Mouse (Mus musculus) midbrain, embryonic 11.5 days (tissue): ENCODE data around the gene Sbf1. TPM values are rescaled to one million over a fixed set of nuclear protein-coding genes. Genes with fewer than 3 reads are reported as not detected.

Source experiments
- microRNA-seq: library from miRNA; unstranded; fragments of <30 nt; microRNA quantifications from one replicate; pipeline ENCODE4, GENCODE M21; 2017
- polyA plus RNA-seq: library from polyadenylated mRNA; unstranded; fragments of >200 nt; fragmentation: Nextera tagmentation; extraction: Ambion mirVana; gene quantifications from 2 replicates; pipeline ENCODE4 v1.2.1, GENCODE M21; 2014

Gene Sbf1
- polyA plus RNA-seq, 1 experiment from 2014 or later = 53.3 TPM

Small RNAs within 50 kb of the gene (microRNA-seq; reads per million reads assigned to microRNA genes)
- 0.57 reads per million for gene Mir6959

Other genes with a start within 250 kb of the Sbf1 start
- gene Trabd, start 240.2 kb downstream of the Sbf1 start, polyA plus RNA-seq = 40.2 and 43.2 TPM in 2 replicates
- gene Selenoo, start 226.2 kb downstream of the Sbf1 start, polyA plus RNA-seq = 20.2 and 22.3 TPM in 2 replicates
- gene Tubgcp6, start 192.2 kb downstream of the Sbf1 start, polyA plus RNA-seq = 14.9 and 16.8 TPM in 2 replicates
- gene Hdac10, start 186.6 kb downstream of the Sbf1 start, polyA plus RNA-seq = 11.6 and 13.6 TPM in 2 replicates
- 21.3 and 27.0 TPM in 2 replicates for gene Mapk12, start 174.6 kb downstream of the Sbf1 start, polyA plus RNA-seq
- 34.9 and 40.6 TPM in 2 replicates for gene Mapk11, start 165.7 kb downstream of the Sbf1 start, polyA plus RNA-seq
- gene Plxnb2, start 134.5 kb downstream of the Sbf1 start, polyA plus RNA-seq = 97.5 and 115 TPM in 2 replicates
- 26.2 and 26.6 TPM in 2 replicates for gene Dennd6b, start 118.8 kb downstream of the Sbf1 start, polyA plus RNA-seq
- gene Ppp6r2, start 103.8 kb downstream of the Sbf1 start, polyA plus RNA-seq = 35.9 and 40.0 TPM in 2 replicates
- 0.12 TPM in 1 of 2 replicates, not detected in the other for gene Adm2, start 7.4 kb upstream of the Sbf1 start, polyA plus RNA-seq
- not detected in 2 replicates for gene Miox, start 19.1 kb upstream of the Sbf1 start, polyA plus RNA-seq
- 29.8 and 31.8 TPM in 2 replicates for gene Lmf2, start 40.3 kb upstream of the Sbf1 start, polyA plus RNA-seq
- gene Ncaph2, start 40.4 kb upstream of the Sbf1 start, polyA plus RNA-seq = 155 and 168 TPM in 2 replicates
- 5.8 and 6.0 TPM in 2 replicates for gene Sco2, start 58.5 kb upstream of the Sbf1 start, polyA plus RNA-seq
- 1.2 and 1.9 TPM in 2 replicates for gene Tymp, start 61.7 kb upstream of the Sbf1 start, polyA plus RNA-seq
- 0.26 and 0.64 TPM in 2 replicates for gene Odf3b, start 64.0 kb upstream of the Sbf1 start, polyA plus RNA-seq
- gene Klhdc7b, start 69.6 kb upstream of the Sbf1 start, polyA plus RNA-seq = not detected in 2 replicates
- not detected in 2 replicates for gene Syce3, start 95.2 kb upstream of the Sbf1 start, polyA plus RNA-seq
- gene Cpt1b, start 110.6 kb upstream of the Sbf1 start, polyA plus RNA-seq = 0.93 and 1.1 TPM in 2 replicates
- gene C730034F03Rik, start 114.3 kb upstream of the Sbf1 start, polyA plus RNA-seq = 1.9 and 2.4 TPM in 2 replicates
- not detected in 2 replicates for gene Gm44502, start 114.4 kb upstream of the Sbf1 start, polyA plus RNA-seq
- gene Chkb, start 114.6 kb upstream of the Sbf1 start, polyA plus RNA-seq = 48.3 and 49.6 TPM in 2 replicates
- gene Mapk8ip2, start 138.6 kb upstream of the Sbf1 start, polyA plus RNA-seq = 23.6 TPM in 2 replicates
- gene Arsa, start 162.1 kb upstream of the Sbf1 start, polyA plus RNA-seq = 7.4 and 9.4 TPM in 2 replicates
- 2.2 TPM in 2 replicates for gene Shank3, start 184.3 kb upstream of the Sbf1 start, polyA plus RNA-seq